Mouse (Mus musculus) heart, embryonic 11.5 days (tissue): ENCODE data around the gene Slc26a1. TPM values are rescaled to one million over a fixed set of nuclear protein-coding genes. Genes with fewer than 3 reads are reported as not detected.

Source experiments
- ATAC-seq: fragments of 200-750 bp; cut with Nextera tagmentation; replicated peaks from 2 replicates; pipeline ENCODE4 v1.8.0; 2017; ENCODE audit warnings: moderate library complexity; ENCODE audit not compliant: insufficient number of reproducible peaks, low FRiP score, low TSS enrichment
- H3K27ac ChIP-seq: fragments of 300-500 bp; sonication (generic); 2 replicates; pipeline ENCODE4 v1.5.1; 2014; ENCODE audit warnings: mild to moderate bottlenecking, low read depth, low read length
- H3K27me3 ChIP-seq: fragments of 300-500 bp; sonication (generic); 2 replicates; pipeline ENCODE4 v1.6.1; 2014; ENCODE audit warnings: mild to moderate bottlenecking, low read length, mixed read lengths; ENCODE audit not compliant: control insufficient read depth, insufficient read depth
- H3K36me3 ChIP-seq: fragments of 300-500 bp; sonication (generic); 2 replicates; pipeline ENCODE4 v1.6.1; 2014; ENCODE audit warnings: mild to moderate bottlenecking, low read length, moderate library complexity, mixed read lengths; ENCODE audit not compliant: control insufficient read depth, insufficient read depth
- H3K4me1 ChIP-seq: fragments of 300-500 bp; sonication (generic); 2 replicates; pipeline ENCODE4 v1.6.1; 2014; ENCODE audit warnings: low read length; ENCODE audit not compliant: control insufficient read depth, insufficient read depth
- H3K4me2 ChIP-seq: fragments of 300-500 bp; sonication (generic); 2 replicates; pipeline ENCODE4 v1.6.1; 2014; ENCODE audit warnings: mild to moderate bottlenecking, moderate library complexity
- H3K4me3 ChIP-seq: fragments of 300-500 bp; sonication (generic); 2 replicates; pipeline ENCODE4 v1.5.1; 2014; ENCODE audit warnings: low read depth, low read length
- H3K9ac ChIP-seq: fragments of 300-500 bp; sonication (generic); 2 replicates; pipeline ENCODE4 v1.6.1; 2014; ENCODE audit warnings: mild to moderate bottlenecking, low read depth, low read length, moderate library complexity
- H3K9me3 ChIP-seq: fragments of 300-500 bp; sonication (generic); replicated peaks from 2 replicates; pipeline ENCODE4 v1.6.1; 2016; ENCODE audit warnings: low read length; ENCODE audit not compliant: control insufficient read depth
- WGBS: fragments of 180-500 bp; shearing (Covaris S2); extraction: QIAGEN DNeasy Blood & Tissue Kit; methylation state at CpG from one replicate; pipeline ENCODE4 v1.1.7; 2014; ENCODE audit not compliant: insufficient replicate concordance; 5-methylcytosine and 5-hydroxymethylcytosine counted together
- polyA plus RNA-seq: library from polyadenylated mRNA; unstranded; fragments of >200 nt; fragmentation: Nextera tagmentation; extraction: Ambion mirVana; gene quantifications from 2 replicates; pipeline ENCODE4 v1.2.1, GENCODE M21; 2014

The Slc26a1 gene
- polyA plus RNA-seq: 0.70 and 1.2 TPM in 2 replicates

DNA sequence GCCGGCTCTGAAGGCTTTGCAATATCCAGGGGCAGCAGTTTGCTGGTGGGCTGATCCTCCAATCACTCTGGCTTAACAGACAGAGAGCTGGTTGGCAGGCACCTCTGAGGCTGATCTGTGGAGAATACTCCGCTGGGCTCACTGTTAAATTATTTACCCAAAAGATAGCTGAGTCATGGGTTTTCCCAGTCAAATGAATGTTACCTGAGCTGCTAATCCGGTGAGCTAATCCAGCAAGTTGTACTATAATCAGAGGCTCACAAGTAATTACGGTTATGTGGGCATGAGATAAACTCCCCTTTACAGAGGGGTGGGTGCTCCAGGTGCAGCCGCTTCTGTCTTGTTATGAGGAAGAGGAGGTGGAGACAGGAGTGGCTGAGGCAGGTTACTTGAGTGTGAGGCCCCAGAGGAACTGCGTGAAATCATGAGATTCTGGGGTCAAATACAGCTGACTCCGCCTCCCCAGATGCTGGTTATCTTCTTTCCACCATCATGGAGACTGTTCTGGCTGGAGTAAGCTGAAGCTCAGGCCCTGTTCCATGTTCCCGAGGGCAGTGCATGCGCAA, at the start of gene Slc26a1:
Gene Slc26a1, minus strand, starts transcription at position 319 of the 566 bp plus-strand sequence.
- Histone ChIP-seq H3K4me1 (peaks cover 17% of the 10 kb centered on the region), H3K9ac (no peak within 1 kb of the TSS), H3K36me3 (peaks cover 3% of the 10 kb centered on the region; the same call in 1 of the 2 replicates), H3K4me2 (no peak within 1 kb of the TSS), H3K27me3 (no peaks in the 10 kb centered on the region), H3K9me3 (no peaks in the 10 kb centered on the region), H3K4me3 (no peak within 1 kb of the TSS), H3K27ac (no peak within 1 kb of the TSS)
- WGBS: 73% methylated on average over 9 of the region's 9 CpGs
- ATAC-seq: no peak

DNA sequence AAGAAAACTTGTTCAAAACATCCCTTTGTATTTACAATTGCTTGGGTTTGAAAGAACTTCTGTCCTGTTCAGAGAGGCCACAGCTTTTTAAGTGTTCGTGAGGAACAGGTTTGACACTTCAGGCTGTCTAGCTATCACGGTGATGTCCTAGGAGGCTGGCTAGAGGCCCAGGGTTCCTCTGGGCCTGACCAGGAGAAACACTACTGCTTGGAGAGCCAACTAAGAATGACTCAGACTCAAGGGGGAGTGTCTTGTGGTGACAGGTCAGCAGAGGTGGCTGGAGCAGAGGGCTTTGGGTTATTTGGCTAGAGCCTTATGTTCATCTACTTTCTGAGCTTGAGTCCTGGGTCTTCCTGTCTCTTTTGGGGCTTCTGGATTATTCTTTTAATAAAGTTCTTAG, 48.6 kb upstream of the Slc26a1 start:
- H3K36me3 ChIP-seq: no peaks in the 10 kb centered on the region
- H3K4me2 ChIP-seq: no peak overlapping the region
- no peaks in the 10 kb centered on the region for H3K27me3 ChIP-seq
- H3K9me3 ChIP-seq: no peaks in the 10 kb centered on the region
- ATAC-seq: no peak
- H3K9ac ChIP-seq: no peak overlapping the region
- H3K4me1 ChIP-seq: 0 out of 2 replicates have a peak, but pooled peaks cover 3% of the 10 kb centered on the region
- no peak overlapping the region for H3K27ac ChIP-seq
- 40% methylated on average over 2 of the region's 2 CpGs for WGBS
- no peak overlapping the region for H3K4me3 ChIP-seq

DNA sequence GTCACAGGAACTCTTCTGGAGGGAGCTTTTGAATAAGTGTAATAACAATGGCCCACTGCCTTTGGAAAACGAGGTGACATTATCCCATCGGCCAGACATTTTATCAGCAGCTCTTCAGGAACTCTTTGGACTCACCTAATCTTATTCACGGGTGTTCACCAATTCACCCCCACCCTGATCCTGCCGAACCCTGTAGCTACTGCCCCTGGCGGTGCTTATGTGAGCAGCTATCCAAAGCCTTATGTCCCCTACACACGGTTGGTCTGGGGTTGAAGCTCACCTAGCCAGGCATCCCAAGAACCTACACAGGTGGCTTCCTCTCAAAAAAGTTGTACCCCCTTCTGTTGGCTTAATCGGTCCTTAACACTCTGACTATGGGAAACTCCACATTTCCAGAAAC, 44.4 kb upstream of the Slc26a1 start:
- no peak overlapping the region for H3K4me3 ChIP-seq
- no peaks in the 10 kb centered on the region for H3K9me3 ChIP-seq
- no peaks in the 10 kb centered on the region for H3K27me3 ChIP-seq
- H3K4me1 ChIP-seq: peaks cover 9% of the 10 kb centered on the region; the same call in 1 of the 2 replicates
- no peaks in the 10 kb centered on the region for H3K36me3 ChIP-seq
- no peak overlapping the region for H3K9ac ChIP-seq
- no peak overlapping the region for H3K27ac ChIP-seq
- 50% methylated on average over 7 of the region's 7 CpGs for WGBS
- no peak overlapping the region for H3K4me2 ChIP-seq
- ATAC-seq: no peak

DNA sequence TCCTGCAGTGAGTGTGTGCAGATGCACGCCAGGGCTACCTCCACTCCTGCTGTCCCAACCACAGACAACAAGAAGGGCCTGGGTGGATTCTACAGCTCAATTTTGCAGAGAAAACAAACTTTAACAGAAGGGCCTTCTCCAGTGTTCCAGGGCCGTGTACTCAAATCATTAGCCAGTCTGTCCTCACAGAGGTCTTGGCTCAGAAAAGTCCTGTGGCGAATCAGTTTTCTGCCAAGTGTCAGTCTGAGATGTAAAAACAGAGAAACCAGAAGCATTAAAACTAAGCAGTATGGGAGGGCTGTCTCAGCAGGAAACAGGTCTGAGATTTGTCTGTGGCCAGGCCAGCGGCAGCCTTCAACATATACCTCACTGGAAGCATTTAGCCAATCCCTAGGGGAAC, 42.7 kb upstream of the Slc26a1 start:
- H3K9ac ChIP-seq: no peak overlapping the region
- no peaks in the 10 kb centered on the region; the same call in 1 of the 2 replicates for H3K27me3 ChIP-seq
- H3K4me2 ChIP-seq: no peak overlapping the region
- H3K4me3 ChIP-seq: no peak overlapping the region
- no peaks in the 10 kb centered on the region for H3K9me3 ChIP-seq
- no peaks in the 10 kb centered on the region for H3K36me3 ChIP-seq
- no peak for ATAC-seq
- WGBS: 39% methylated on average over 4 of the region's 4 CpGs
- no peak overlapping the region for H3K27ac ChIP-seq
- peaks cover 17% of the 10 kb centered on the region; the same call in 1 of the 2 replicates for H3K4me1 ChIP-seq

DNA sequence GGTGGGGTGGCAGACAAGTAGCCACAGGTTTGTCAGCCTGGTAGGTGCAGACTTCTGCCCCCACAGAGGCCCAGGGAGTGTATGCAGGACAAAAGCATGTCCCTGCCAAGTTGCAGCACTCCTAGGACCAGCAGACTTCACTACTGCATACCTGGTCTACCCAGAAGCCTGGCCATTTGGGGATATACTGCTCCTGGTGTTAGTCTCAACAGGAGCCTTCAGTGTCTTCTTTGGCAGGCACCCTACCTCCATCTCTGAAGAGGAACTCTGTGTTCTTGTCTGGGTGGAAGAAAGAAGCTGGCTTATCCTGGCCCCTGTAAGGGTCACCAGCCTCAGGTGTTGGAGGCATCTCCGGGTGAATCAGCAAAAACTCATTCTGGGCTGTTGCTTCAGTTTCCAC, 40.6 kb upstream of the Slc26a1 start:
- Histone ChIP-seq H3K27me3 (no peaks in the 10 kb centered on the region; the same call in 1 of the 2 replicates), H3K9ac (0 out of 2 replicates have a peak overlapping the region, but pooled peaks have one; percentile 5), H3K4me3 (no peak overlapping the region), H3K9me3 (no peaks in the 10 kb centered on the region), H3K4me1 (peaks cover 17% of the 10 kb centered on the region; the same call in 1 of the 2 replicates), H3K27ac (no peak overlapping the region), H3K36me3 (no peaks in the 10 kb centered on the region), H3K4me2 (no peak overlapping the region)
- 71% methylated on average over 1 of the region's 1 CpGs for WGBS
- no peak for ATAC-seq

DNA sequence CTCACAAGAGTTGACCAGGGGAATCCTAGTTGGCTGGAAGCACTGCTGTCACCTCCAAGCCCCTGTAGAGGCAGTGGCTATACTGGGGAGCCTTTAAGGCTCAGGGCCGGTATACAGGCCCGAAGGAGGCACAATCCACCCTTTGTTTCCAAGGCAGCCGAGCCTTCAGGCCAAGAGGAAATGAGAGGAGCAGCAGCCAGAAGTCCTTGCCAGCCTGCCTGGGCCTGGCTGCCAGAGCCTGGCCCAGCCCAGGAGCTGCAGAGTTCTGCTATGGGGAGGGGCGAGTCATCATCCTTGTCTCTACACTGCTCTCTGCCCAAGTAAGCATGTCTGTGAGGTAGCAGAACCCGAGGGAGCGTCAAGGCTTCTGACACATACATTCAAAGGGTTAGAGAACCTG, 38.8 kb upstream of the Slc26a1 start:
- H3K4me3 ChIP-seq: no peak overlapping the region
- peaks cover 14% of the 10 kb centered on the region; the same call in 1 of the 2 replicates for H3K4me1 ChIP-seq
- no peaks in the 10 kb centered on the region for H3K9me3 ChIP-seq
- no peak overlapping the region for H3K4me2 ChIP-seq
- no peaks in the 10 kb centered on the region; the same call in 1 of the 2 replicates for H3K27me3 ChIP-seq
- ATAC-seq: no peak
- peak overlapping the region; percentile 50; the same call in 1 of the 2 replicates for H3K27ac ChIP-seq
- H3K9ac ChIP-seq: no peak overlapping the region
- WGBS: 66% methylated on average over 6 of the region's 6 CpGs
- no peaks in the 10 kb centered on the region for H3K36me3 ChIP-seq

DNA sequence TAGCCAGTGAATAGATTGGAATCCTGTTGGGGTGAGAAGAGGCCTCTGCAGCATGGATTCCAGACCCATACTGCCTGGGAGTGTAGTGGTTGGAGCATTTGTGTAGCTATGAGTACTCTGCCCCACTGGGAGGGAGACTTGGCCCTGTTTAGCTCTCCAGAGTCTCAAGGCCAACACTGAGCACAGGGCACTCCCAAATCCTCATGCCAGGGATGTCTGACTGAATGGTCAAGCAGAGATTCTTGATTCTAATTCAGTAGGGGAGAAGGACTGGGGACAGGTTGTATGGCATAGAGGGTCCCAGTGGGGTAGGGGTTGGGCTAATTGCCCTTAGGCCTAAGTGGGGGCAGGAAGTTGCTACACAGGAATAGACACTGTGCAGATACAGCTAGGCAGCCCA, 38.3 kb upstream of the Slc26a1 start:
- no peaks in the 10 kb centered on the region for H3K9me3 ChIP-seq
- no peaks in the 10 kb centered on the region for H3K36me3 ChIP-seq
- no peaks in the 10 kb centered on the region; the same call in 1 of the 2 replicates for H3K27me3 ChIP-seq
- H3K4me3 ChIP-seq: no peak overlapping the region
- H3K27ac ChIP-seq: peak overlapping the region; percentile 50; the same call in 1 of the 2 replicates
- H3K4me1 ChIP-seq: peaks cover 14% of the 10 kb centered on the region; the same call in 1 of the 2 replicates
- ATAC-seq: no peak
- H3K9ac ChIP-seq: no peak overlapping the region
- no peak overlapping the region for H3K4me2 ChIP-seq

DNA sequence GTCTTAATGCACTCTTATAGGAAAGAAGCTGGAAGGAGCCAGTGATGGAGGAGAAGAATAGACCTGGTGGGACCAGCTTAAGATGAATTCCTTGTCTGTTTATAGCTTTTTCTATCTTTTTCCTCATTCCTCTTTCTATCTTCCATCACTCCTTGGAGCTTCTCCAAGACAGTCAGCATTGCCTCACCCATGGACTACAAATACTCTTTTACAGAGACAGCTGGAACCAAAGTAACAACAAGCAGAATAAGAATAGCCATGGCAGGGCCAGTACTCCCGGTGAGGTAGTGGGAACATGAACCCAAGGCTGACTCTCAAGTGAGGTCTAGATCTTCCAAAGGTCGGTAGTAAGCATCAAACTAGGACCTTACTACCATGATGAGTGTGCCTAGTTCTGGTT, 37.7 kb upstream of the Slc26a1 start:
- Histone ChIP-seq H3K27ac (no peak overlapping the region), H3K36me3 (0 out of 2 replicates have a peak, but pooled peaks cover under 1% of the 10 kb centered on the region), H3K4me1 (peaks cover 16% of the 10 kb centered on the region; the same call in 1 of the 2 replicates), H3K9ac (no peak overlapping the region), H3K4me2 (no peak overlapping the region), H3K4me3 (no peak overlapping the region), H3K9me3 (no peaks in the 10 kb centered on the region), H3K27me3 (no peaks in the 10 kb centered on the region; the same call in 1 of the 2 replicates)
- ATAC-seq: no peak
- WGBS: 77% methylated on average over 2 of the region's 2 CpGs

DNA sequence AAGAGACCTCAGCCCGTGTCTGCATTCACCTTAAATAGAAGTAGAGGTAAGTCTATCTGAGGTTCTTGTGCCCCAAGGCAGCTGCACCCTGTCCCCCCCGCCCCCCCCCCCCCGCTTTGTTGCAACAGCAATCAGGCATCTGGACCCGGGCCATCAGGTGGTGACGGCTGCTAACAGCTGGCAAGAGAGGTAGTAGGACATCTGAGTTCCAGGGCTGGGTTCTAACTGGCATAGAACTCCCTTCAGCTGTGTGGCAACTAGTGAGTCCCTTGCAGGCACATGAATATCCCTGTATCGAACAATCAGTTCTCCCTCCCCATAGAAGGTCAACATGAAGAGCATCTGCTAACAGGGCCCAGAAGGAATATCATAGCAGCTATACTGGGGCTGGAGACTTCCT, 36.6 kb upstream of the Slc26a1 start:
- Histone ChIP-seq H3K9me3 (no peaks in the 10 kb centered on the region), H3K9ac (no peak overlapping the region), H3K27ac (no peak overlapping the region), H3K4me2 (no peak overlapping the region), H3K27me3 (no peaks in the 10 kb centered on the region; the same call in 1 of the 2 replicates), H3K4me1 (peaks cover 12% of the 10 kb centered on the region; the same call in 1 of the 2 replicates), H3K36me3 (peaks cover 8% of the 10 kb centered on the region; the same call in 1 of the 2 replicates), H3K4me3 (no peak overlapping the region)
- 75% methylated on average over 6 of the region's 6 CpGs for WGBS
- ATAC-seq: no peak
